Mouse (Mus musculus) liver, adult 2 months (tissue): ENCODE results near the gene Ano3.

Experiments used
- CTCF ChIP-seq: fragments of 200-500 bp; IDR thresholded peaks from 2 replicates; pipeline ENCODE4 v1.5.1; 2011; ENCODE audit warnings: low read depth, low read length, control low read depth
- POLR2A ChIP-seq: fragments of 200-500 bp; IDR thresholded peaks from 2 replicates; pipeline ENCODE4 v1.6.1; 2011; ENCODE audit warnings: low read length, control low read depth; ENCODE audit not compliant: insufficient read depth; ENCODE audit errors: extremely low read depth

- TF ChIP-seq POLR2A (no peak), CTCF (no peak)
These were observed 135.8 kb downstream of the Ano3 start for GRCm38 (mm10) chr2:110814964-110815363.
